Mouse (Mus musculus) brain, embryonic 14.5 days (tissue): Measurements from ENCODE around the gene Mboat2.

ENCODE experiments used
- CTCF ChIP-seq: fragments of 200-500 bp; IDR thresholded peaks from 2 replicates; pipeline ENCODE4 v1.5.1; 2012; ENCODE audit warnings: inconsistent platforms, mild to moderate bottlenecking, moderate library complexity, borderline replicate concordance; ENCODE audit not compliant: insufficient read depth, insufficient read length; ENCODE audit errors: extremely low read depth
- POLR2A ChIP-seq: fragments of 200-500 bp; IDR thresholded peaks from 2 replicates; pipeline ENCODE4 v1.6.1; 2012; ENCODE audit warnings: mild to moderate bottlenecking, inconsistent platforms, borderline replicate concordance; ENCODE audit not compliant: poor library complexity, insufficient read depth, insufficient read length, severe bottlenecking; ENCODE audit errors: extremely low read depth

- TF ChIP-seq CTCF (no peak), POLR2A (no peak)
Measured at GRCm38 (mm10) chr12:24866645-24867044, 36.0 kb downstream of the Mboat2 start.
